Mouse (Mus musculus) megakaryocyte, embryonic 14.5 days (primary cell): Measurements from ENCODE around the gene Stra8.

Experiments
- FLI1 ChIP-seq: IDR thresholded peaks from 2 replicates; pipeline ENCODE4 v1.6.1; 2012; ENCODE audit warnings: low read length, inconsistent platforms, mixed read lengths
- GATA1 ChIP-seq: IDR thresholded peaks from 3 replicates; pipeline ENCODE4 v1.6.1; 2012; ENCODE audit warnings: mixed read lengths, low read length, inconsistent platforms, borderline replicate concordance

DNA sequence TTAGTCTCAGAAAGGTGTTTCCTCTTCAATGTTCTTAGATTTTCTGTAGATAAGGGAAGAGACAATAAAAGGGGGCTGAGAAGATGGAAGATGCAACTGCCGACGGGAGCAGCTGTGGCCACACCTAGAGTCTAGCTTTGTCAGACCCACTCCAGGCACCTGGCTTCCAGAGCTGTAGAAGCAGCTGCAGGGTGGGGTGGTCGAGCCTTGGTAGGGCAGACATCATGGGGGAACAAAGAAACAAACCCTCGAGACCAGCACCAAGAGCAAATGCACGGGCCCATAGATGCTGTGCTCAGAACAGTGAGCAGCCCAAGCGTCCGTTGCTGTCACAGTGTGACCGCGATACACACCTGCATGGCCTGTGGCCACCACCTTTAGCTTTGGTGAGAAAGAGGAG lies 22.5 kb downstream of the Stra8 start:
- no peak for TF ChIP-seq GATA1
- TF ChIP-seq FLI1, result no peak
